Mouse (Mus musculus) limb, embryonic 14.5 days (tissue): ENCODE measurements at regions not wholly inside any gene's neighbourhood (a gene's known extent, or its start where the extent isn't known, plus 50 kb on each side); places are given as distances from the start of the nearest gene placed in this dataset.

Source experiments
- ATAC-seq: fragments of 200-750 bp; cut with Nextera tagmentation; 2 replicates; pipeline ENCODE4 v1.8.0; 2017; ENCODE audit warnings: low read depth, moderate number of reproducible peaks, moderate TSS enrichment; ENCODE audit not compliant: low FRiP score
- DNase-seq: peaks from one replicate; pipeline ENCODE4 v3.0.0-alpha.2; 2015; ENCODE audit warnings: low spot score
- H3K27ac ChIP-seq: fragments of 300-500 bp; sonication (generic); replicated peaks from 2 replicates; pipeline ENCODE4 v1.5.1; 2014; ENCODE audit warnings: low read depth, mild to moderate bottlenecking, low read length, moderate library complexity, mixed read lengths
- H3K27me3 ChIP-seq: fragments of 300-500 bp; sonication (generic); 2 replicates; pipeline ENCODE4 v1.6.1; 2014; ENCODE audit warnings: low read length, mixed read lengths; ENCODE audit not compliant: control insufficient read depth, insufficient read depth
- H3K36me3 ChIP-seq: fragments of 300-500 bp; sonication (generic); 2 replicates; pipeline ENCODE4 v1.6.1; 2014; ENCODE audit warnings: mild to moderate bottlenecking, low read length, moderate library complexity, mixed read lengths; ENCODE audit not compliant: control insufficient read depth, insufficient read depth
- H3K4me1 ChIP-seq: fragments of 300-500 bp; sonication (generic); 2 replicates; pipeline ENCODE4 v1.6.1; 2014; ENCODE audit warnings: antibody characterized with exemption, low read length, mixed read lengths; ENCODE audit not compliant: control insufficient read depth, insufficient read depth
- H3K4me2 ChIP-seq: fragments of 300-500 bp; sonication (generic); replicated peaks from 2 replicates; pipeline ENCODE4 v1.6.1; 2014; ENCODE audit warnings: low read depth, mild to moderate bottlenecking, low read length, moderate library complexity; ENCODE audit not compliant: severe bottlenecking
- H3K4me3 ChIP-seq: fragments of 300-500 bp; sonication (generic); replicated peaks from 2 replicates; pipeline ENCODE4 v1.5.1; 2014; ENCODE audit warnings: low read length
- H3K9ac ChIP-seq: fragments of 300-500 bp; sonication (generic); 2 replicates; pipeline ENCODE4 v1.6.1; 2014; ENCODE audit warnings: mild to moderate bottlenecking, low read depth, low read length, moderate library complexity; ENCODE audit not compliant: severe bottlenecking
- H3K9me3 ChIP-seq: fragments of 300-500 bp; sonication (generic); 2 replicates; pipeline ENCODE4 v1.6.1; 2016; ENCODE audit warnings: low read length; ENCODE audit not compliant: control insufficient read depth
- POLR2A ChIP-seq: fragments of 200-500 bp; IDR thresholded peaks from 2 replicates; pipeline ENCODE4 v1.8.0; 2012; ENCODE audit warnings: inconsistent platforms, mild to moderate bottlenecking, moderate library complexity, borderline replicate concordance; ENCODE audit not compliant: insufficient read depth, insufficient read length; ENCODE audit errors: extremely low read depth
- WGBS: fragments of 180-500 bp; shearing (Covaris S2); extraction: QIAGEN DNeasy Blood & Tissue Kit; methylation state at CpG from one replicate; pipeline ENCODE4 v1.1.7; 2014; 5-methylcytosine and 5-hydroxymethylcytosine counted together

- H3K9me3 ChIP-seq, result no peaks in the 10 kb centered on the region
- DNase-seq (no peak), ATAC-seq (no peak)
- H3K4me1 ChIP-seq, result no peaks in the 10 kb centered on the region
- 79% methylated on average over 5 of the region's 5 CpGs for WGBS
- H3K27ac ChIP-seq, result no peak overlapping the region
- H3K4me2 ChIP-seq, result no peak overlapping the region
- TF ChIP-seq POLR2A, result no peak
- no peaks in the 10 kb centered on the region for H3K27me3 ChIP-seq
- H3K4me3 ChIP-seq, result no peak overlapping the region
- no peaks in the 10 kb centered on the region for H3K36me3 ChIP-seq
- no peak overlapping the region for H3K9ac ChIP-seq
Observed at GRCm38 (mm10) chr2:180404168-180404567, 51.9 kb upstream of the Slco4a1 start.

GRCm38 (mm10) chr2:180403621-180404020 lies 52.4 kb upstream of the Slco4a1 start:
- no peak for ATAC-seq
- 69% methylated on average over 8 of the region's 8 CpGs for WGBS

GRCm38 (mm10) chr2:180402851-180403459 lies 53.1 kb upstream of the Slco4a1 start:
- no peak for ATAC-seq
- 76% methylated on average over 7 of the region's 9 CpGs for WGBS
- H3K27me3 ChIP-seq, result no peaks in the 10 kb centered on the region
- H3K27ac ChIP-seq, result no peak overlapping the region
- H3K4me2 ChIP-seq, result no peak overlapping the region
- DNase-seq, result no peak
- no peak overlapping the region for H3K9ac ChIP-seq
- no peaks in the 10 kb centered on the region for H3K9me3 ChIP-seq
- H3K4me1 ChIP-seq, result no peaks in the 10 kb centered on the region
- no peaks in the 10 kb centered on the region for H3K36me3 ChIP-seq
- no peak overlapping the region for H3K4me3 ChIP-seq
- TF ChIP-seq POLR2A, result no peak

More at GRCm38 (mm10) chr2:180403621-180404020, 52.4 kb upstream of the Slco4a1 start:
- H3K4me1 ChIP-seq, result no peaks in the 10 kb centered on the region
- no peak overlapping the region for H3K9ac ChIP-seq
- no peaks in the 10 kb centered on the region for H3K27me3 ChIP-seq
- no peak overlapping the region for H3K4me2 ChIP-seq
- no peaks in the 10 kb centered on the region for H3K36me3 ChIP-seq
- H3K27ac ChIP-seq, result no peak overlapping the region
- no peaks in the 10 kb centered on the region for H3K9me3 ChIP-seq
- no peak for TF ChIP-seq POLR2A
- DNase-seq, result no peak
- H3K4me3 ChIP-seq, result no peak overlapping the region

- no peaks in the 10 kb centered on the region for H3K27me3 ChIP-seq
- WGBS, result 78% methylated on average over 4 of the region's 4 CpGs
- H3K27ac ChIP-seq, result no peak overlapping the region
Observed at GRCm38 (mm10) chr2:180402433-180402832, 53.6 kb upstream of the Slco4a1 start.

GRCm38 (mm10) chr2:180401409-180402391 lies 54.3 kb upstream of the Slco4a1 start:
- no peak overlapping the region for H3K4me3 ChIP-seq
- no peaks in the 10 kb centered on the region for H3K4me1 ChIP-seq
- no peaks in the 10 kb centered on the region for H3K9me3 ChIP-seq
- no peak overlapping the region for H3K4me2 ChIP-seq
- ATAC-seq (no peak), DNase-seq (no peak)
- no peak for TF ChIP-seq POLR2A
- no peak overlapping the region for H3K27ac ChIP-seq
- no peaks in the 10 kb centered on the region for H3K27me3 ChIP-seq
- 75% methylated on average over 8 of the region's 8 CpGs for WGBS
- H3K36me3 ChIP-seq, result no peaks in the 10 kb centered on the region
- H3K9ac ChIP-seq, result no peak overlapping the region

More at GRCm38 (mm10) chr2:180402433-180402832, 53.6 kb upstream of the Slco4a1 start:
- H3K9ac ChIP-seq, result no peak overlapping the region
- H3K4me2 ChIP-seq, result no peak overlapping the region
- H3K4me1 ChIP-seq, result no peaks in the 10 kb centered on the region
- no peak for ATAC-seq
- TF ChIP-seq POLR2A, result no peak
- H3K4me3 ChIP-seq, result no peak overlapping the region
- H3K9me3 ChIP-seq, result no peaks in the 10 kb centered on the region
- H3K36me3 ChIP-seq, result no peaks in the 10 kb centered on the region
- DNase-seq, result no peak
